Mouse (Mus musculus): ENCODE data around the gene Dnase1.

- TF ChIP-seq CTCF (IDR thresholded peaks at IDR 0.05; ENCODE audit: low read depth) (no peak), EP300 (IDR thresholded peaks at IDR 0.05; ENCODE audit: low read depth) (no peak)
These were observed 28.2 kb downstream of the Dnase1 start for GRCm38 (mm10) chr16:4064945-4065344.
